Mouse (Mus musculus) heart, postnatal 0 days (tissue): ENCODE measurements around the gene Pacsin1. TPM values are rescaled to one million over a fixed set of nuclear protein-coding genes. Genes with fewer than 3 reads are reported as not detected.

Experiments used
- ATAC-seq: fragments of 200-750 bp; cut with Nextera tagmentation; 2 replicates; pipeline ENCODE4 v1.8.0; 2017; ENCODE audit warnings: low read depth, moderate number of reproducible peaks, moderate library complexity; ENCODE audit not compliant: insufficient read depth
- DNase-seq: peaks from one replicate; pipeline ENCODE4 v3.0.0-alpha.2; 2016; ENCODE audit warnings: low spot score
- H3K27ac ChIP-seq: fragments of 300-500 bp; sonication (generic); 2 replicates; pipeline ENCODE4 v1.5.1; 2014; ENCODE audit warnings: low read depth, mild to moderate bottlenecking
- H3K27me3 ChIP-seq: fragments of 300-500 bp; sonication (generic); 2 replicates; pipeline ENCODE4 v1.6.1; 2014; ENCODE audit warnings: low read length, mixed read lengths; ENCODE audit not compliant: control insufficient read depth, insufficient read depth
- H3K36me3 ChIP-seq: fragments of 300-500 bp; sonication (generic); replicated peaks from 2 replicates; pipeline ENCODE4 v1.6.1; 2014; ENCODE audit warnings: low read length, mixed read lengths; ENCODE audit not compliant: control insufficient read depth, insufficient read depth
- H3K4me1 ChIP-seq: fragments of 300-500 bp; sonication (generic); 2 replicates; pipeline ENCODE4 v1.6.1; 2014; ENCODE audit warnings: antibody characterized with exemption; ENCODE audit not compliant: control insufficient read depth, insufficient read depth
- H3K4me2 ChIP-seq: fragments of 300-500 bp; sonication (generic); 2 replicates; pipeline ENCODE4 v1.6.1; 2014; ENCODE audit warnings: low read depth, mild to moderate bottlenecking, low read length, moderate library complexity
- H3K4me3 ChIP-seq: fragments of 300-500 bp; sonication (generic); 2 replicates; pipeline ENCODE4 v1.5.1; 2014; ENCODE audit warnings: low read depth, low read length
- H3K9ac ChIP-seq: fragments of 300-500 bp; sonication (generic); replicated peaks from 2 replicates; pipeline ENCODE4 v1.6.1; 2014; ENCODE audit warnings: low read depth, low read length, mixed read lengths
- H3K9me3 ChIP-seq: fragments of 300-500 bp; sonication (generic); replicated peaks from 2 replicates; pipeline ENCODE4 v1.6.1; 2016; ENCODE audit warnings: low read length; ENCODE audit not compliant: control insufficient read depth
- CTCF ChIP-seq: IDR thresholded peaks from 2 replicates; pipeline ENCODE4 v1.5.1; 2016; ENCODE audit warnings: antibody characterized with exemption, control low read depth, low read depth
- EP300 ChIP-seq: IDR thresholded peaks from 2 replicates; pipeline ENCODE4 v1.6.1; 2016; ENCODE audit warnings: antibody characterized with exemption, low read depth
- WGBS: fragments of 180-500 bp; shearing (Covaris S2); extraction: QIAGEN DNeasy Blood & Tissue Kit; methylation state at CpG from one replicate; pipeline ENCODE4 v1.1.7; 2014; 5-methylcytosine and 5-hydroxymethylcytosine counted together
- polyA plus RNA-seq: library from polyadenylated mRNA; unstranded; fragments of >200 nt; fragmentation: Nextera tagmentation; extraction: Ambion mirVana; gene quantifications from 2 replicates; pipeline ENCODE4 v1.2.1, GENCODE M21; 2015
- total RNA-seq: library from RNA; depleted of rRNA; stranded (reverse); fragments of >200 nt; gene quantifications from 2 replicates; pipeline ENCODE4 v1.2.3, GENCODE M21; 2014; ENCODE audit warnings: low replicate concordance

Gene Pacsin1
- total and polyA plus RNA-seq, 2 experiments from 2014 or later, result 0.04 TPM; not detected in 1

DNA sequence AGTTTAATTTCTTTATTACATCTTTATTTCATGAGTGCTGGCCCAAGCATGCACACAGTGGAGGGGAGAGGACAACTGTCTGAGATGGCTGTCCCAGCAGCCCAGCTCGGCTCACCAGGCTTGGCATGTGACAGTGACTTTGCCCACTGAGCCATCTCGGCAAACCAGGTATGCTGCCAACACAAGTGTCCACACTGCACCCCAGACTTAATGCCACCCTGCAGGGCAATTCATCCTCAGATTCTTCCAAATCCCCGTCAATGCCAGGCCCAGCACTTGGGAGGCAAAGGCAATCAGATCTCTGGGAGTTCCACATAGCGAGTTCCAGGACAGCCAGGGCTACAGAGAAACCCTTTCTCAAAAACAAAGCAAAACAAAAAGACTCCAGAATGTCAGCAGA lies 42.3 kb upstream of the Pacsin1 start:
- H3K27ac ChIP-seq, result no peak overlapping the region
- ATAC-seq (no peak), DNase-seq (no peak)
- H3K9me3 ChIP-seq, result no peaks in the 10 kb centered on the region
- H3K27me3 ChIP-seq, result no peaks in the 10 kb centered on the region
- TF ChIP-seq EP300, result no peak
- TF ChIP-seq CTCF, result no peak
- H3K36me3 ChIP-seq, result peaks cover 20% of the 10 kb centered on the region; the same call in 1 of the 2 replicates
- H3K9ac ChIP-seq, result no peak overlapping the region
- H3K4me3 ChIP-seq, result no peak overlapping the region
- WGBS, result 54% methylated on average over 4 of the region's 4 CpGs
- H3K4me1 ChIP-seq, result peaks cover 30% of the 10 kb centered on the region
- H3K4me2 ChIP-seq, result no peak overlapping the region

DNA sequence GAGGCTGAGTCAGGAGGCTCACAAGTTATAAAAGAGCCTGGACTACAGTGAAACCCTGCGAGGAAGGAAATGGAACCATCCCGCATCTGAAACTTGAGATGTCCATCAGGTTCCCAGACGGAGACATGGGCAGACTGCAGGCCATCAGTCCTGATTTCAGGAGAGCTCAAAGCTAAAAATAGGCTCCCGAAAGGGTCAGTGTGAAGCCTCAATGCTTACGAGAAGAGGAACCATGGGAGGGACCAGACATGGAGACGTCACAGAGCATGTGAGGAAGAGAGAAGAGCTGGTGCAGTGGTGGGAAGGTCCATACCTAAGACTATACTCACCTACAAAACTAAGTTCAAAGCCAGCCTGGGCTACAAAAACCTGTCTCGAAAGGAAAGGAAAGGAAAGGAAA lies 39.9 kb upstream of the Pacsin1 start:
- Histone ChIP-seq H3K36me3 (peaks cover 15% of the 10 kb centered on the region; the same call in 1 of the 2 replicates), H3K4me2 (no peak overlapping the region), H3K9ac (no peak overlapping the region), H3K4me3 (no peak overlapping the region), H3K27ac (peak overlapping the region; percentile 37), H3K4me1 (peaks cover 44% of the 10 kb centered on the region), H3K27me3 (no peaks in the 10 kb centered on the region), H3K9me3 (no peaks in the 10 kb centered on the region)
- DNase-seq (peak; percentile 43), ATAC-seq (peak; percentile 47)
- TF ChIP-seq EP300 (no peak), CTCF (no peak)
- 32% methylated on average over 7 of the region's 7 CpGs for WGBS

DNA sequence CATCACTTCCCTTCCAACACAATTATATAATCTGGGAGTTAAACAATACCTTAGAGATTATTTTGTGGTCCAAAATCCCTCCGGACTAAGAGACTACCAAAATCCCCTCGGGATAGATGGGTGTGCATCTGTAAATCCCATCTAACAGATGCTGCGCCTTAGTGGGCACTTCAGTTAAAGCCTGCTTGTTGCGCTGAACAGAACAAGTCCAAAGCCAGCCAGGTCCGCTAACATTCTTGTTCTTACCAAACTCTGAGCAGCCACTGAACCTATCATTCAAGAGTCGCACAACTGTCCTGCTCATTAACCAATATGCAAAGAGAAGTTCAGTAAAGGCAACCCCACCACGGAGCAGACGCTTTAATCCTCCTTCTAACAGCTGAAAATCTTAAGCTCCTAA lies 34.1 kb upstream of the Pacsin1 start:
- Histone ChIP-seq H3K9me3 (no peaks in the 10 kb centered on the region), H3K27me3 (no peaks in the 10 kb centered on the region), H3K4me2 (peak overlapping the region; percentile 69), H3K27ac (peak overlapping the region; percentile 95), H3K36me3 (0 out of 2 replicates have a peak, but pooled peaks cover 4% of the 10 kb centered on the region), H3K4me3 (peak overlapping the region; percentile 94), H3K4me1 (peaks cover 31% of the 10 kb centered on the region), H3K9ac (peak overlapping the region; percentile 89)
- no peak for DNase-seq
- ATAC-seq, result no peak
- WGBS, result 25% methylated on average over 8 of the region's 8 CpGs
- TF ChIP-seq CTCF (no peak), EP300 (no peak)

DNA sequence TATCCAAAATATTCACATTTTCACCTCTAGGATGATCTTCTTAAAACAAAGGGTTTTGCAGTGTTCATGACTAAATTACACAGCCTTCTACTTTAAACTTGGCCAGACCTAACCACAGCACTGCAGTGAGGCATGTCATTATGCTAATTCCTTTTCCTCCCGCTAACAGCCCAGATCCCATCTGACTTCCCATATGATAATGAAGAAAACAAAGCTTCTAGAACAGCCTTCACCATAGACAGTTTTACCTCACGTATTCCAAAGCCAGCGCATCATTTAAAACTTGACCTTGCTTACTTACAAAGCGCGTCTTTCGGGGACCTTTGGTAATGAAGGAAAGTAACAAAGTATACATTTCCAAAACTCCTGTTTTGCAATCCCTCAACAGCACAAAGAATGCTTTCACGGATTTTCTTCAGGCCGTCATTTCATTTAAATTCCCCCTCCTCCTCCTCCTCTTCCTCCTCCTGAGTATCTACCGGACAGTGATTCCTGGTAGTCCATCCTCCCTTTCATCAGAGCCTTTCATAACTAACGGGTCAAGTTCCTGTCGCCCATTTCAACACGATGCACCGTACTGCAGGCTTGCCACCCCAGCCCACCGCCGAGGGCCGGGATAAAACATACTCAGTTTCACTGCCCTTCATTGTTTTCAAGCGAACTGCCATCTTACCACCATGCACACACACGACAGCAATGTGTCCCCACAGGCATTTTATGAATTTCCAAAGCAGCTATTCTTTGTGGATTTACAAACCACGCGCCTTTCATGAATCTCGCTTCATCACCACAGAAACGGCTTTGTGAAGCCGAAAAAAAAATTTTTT lies 33.4 kb upstream of the Pacsin1 start:
- peak; percentile 29 for DNase-seq
- Histone ChIP-seq H3K9ac (peak overlapping the region; percentile 89), H3K9me3 (no peaks in the 10 kb centered on the region), H3K36me3 (0 out of 2 replicates have a peak, but pooled peaks cover 4% of the 10 kb centered on the region), H3K27me3 (no peaks in the 10 kb centered on the region), H3K27ac (peak overlapping the region; percentile 95), H3K4me1 (peaks cover 31% of the 10 kb centered on the region), H3K4me3 (peak overlapping the region; percentile 94), H3K4me2 (peak overlapping the region; percentile 69)
- WGBS, result 2% methylated on average over 23 of the region's 23 CpGs
- TF ChIP-seq EP300 (no peak), CTCF (no peak)
- no peak for ATAC-seq

DNA sequence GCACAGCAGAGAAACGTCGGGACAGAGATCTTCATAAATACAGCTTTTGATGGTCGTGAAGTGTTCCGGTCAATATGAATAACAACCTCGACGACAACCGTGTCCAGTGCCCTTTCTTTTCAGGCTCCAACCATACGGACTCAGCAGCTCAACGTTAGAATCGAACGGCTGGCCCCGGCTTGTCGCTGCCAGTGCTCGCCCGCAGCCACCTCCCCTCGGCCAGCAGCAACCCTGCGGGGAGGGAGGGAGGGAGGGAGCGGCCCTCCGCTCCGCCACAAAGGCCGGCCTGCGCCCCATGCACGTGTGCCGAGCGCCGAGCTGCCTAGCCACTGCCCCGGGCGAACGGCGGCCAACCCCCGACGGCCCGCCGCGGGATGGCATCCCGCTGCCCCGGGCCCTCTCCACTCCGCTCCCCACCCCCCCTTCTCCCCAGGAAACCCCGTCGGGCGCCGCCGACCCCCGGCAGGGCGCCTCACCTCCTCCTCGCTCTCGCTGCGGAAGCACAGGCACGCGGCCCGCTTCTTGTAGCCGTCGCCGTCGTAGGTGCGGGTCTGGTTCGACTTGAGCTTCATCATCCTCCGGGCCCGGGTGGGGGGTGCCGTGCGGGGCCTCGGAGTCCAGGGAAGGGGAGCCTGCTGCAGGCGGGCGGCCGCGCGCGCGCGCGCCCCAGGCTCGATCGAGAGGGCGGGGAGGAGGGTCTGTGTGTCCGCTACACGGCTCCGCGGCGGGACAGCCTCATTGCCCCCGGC lies 32.5 kb upstream of the Pacsin1 start:
- WGBS, result 0% methylated on average over 45 of the region's 80 CpGs
- DNase-seq, result peak; percentile 63
- peaks cover 31% of the 10 kb centered on the region for H3K4me1 ChIP-seq

More for the DNA sequence above, 32.5 kb upstream of the Pacsin1 start:
- Histone ChIP-seq H3K36me3 (0 out of 2 replicates have a peak, but pooled peaks cover 2% of the 10 kb centered on the region), H3K27ac (peak overlapping the region; percentile 95), H3K4me2 (peak overlapping the region; percentile 69), H3K4me3 (peak overlapping the region; percentile 94), H3K27me3 (no peaks in the 10 kb centered on the region), H3K9me3 (no peaks in the 10 kb centered on the region), H3K9ac (peak overlapping the region; percentile 89)
- peak; percentile 61 for ATAC-seq
- TF ChIP-seq CTCF (no peak), EP300 (no peak)
